Mouse (Mus musculus): ENCODE results near the gene Prkd2. TPM values are rescaled to one million over a fixed set of nuclear protein-coding genes. Genes with fewer than 3 reads are reported as not detected.

Prkd2 gene
- polyA plus RNA-seq, 1 experiment from 2014 or later = 23.3 TPM

DNA sequence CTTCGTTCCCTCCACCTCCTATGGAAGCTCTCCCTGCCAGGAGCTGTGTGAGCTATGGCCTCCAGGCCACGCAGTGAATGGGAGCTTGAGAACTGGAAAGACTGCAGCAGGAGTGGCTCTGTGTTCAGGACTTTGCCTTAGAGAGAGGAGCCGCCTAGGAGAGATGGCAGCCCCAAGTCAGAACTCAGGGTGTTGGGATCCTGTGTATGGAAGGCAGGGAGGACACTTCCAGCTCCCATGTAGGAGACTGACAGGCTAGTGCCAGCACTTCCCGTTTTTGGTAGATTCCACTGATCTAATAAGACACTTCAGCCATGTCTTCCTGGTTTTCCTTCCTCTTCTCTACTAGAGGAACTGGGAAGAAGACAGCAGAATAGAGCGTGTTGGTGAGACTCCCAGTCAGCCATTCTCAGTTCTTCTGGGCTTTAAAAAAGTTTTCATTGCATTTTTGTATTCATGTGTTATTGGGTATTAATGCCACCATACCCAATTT is 22.4 kb upstream of the Prkd2 start:
- ATAC-seq (ENCODE audit: low read depth) = no peak
- H3K27ac ChIP-seq (ENCODE audit: low read length) = no peak overlapping the region
- peaks cover 7% of the 10 kb centered on the region for H3K36me3 ChIP-seq (ENCODE audit: control insufficient read depth, insufficient read depth, low read length)
- no peak overlapping the region for H3K4me2 ChIP-seq (ENCODE audit: low read depth, low read length)
- H3K27me3 ChIP-seq (ENCODE audit: control insufficient read depth, insufficient read depth, low read depth, low read length) = no peaks in the 10 kb centered on the region
- H3K9me3 ChIP-seq (ENCODE audit: control insufficient read depth, low read length) = no peaks in the 10 kb centered on the region
- H3K4me1 ChIP-seq (replicated peaks; ENCODE audit: control insufficient read depth, insufficient read depth, low read length) = peaks cover 35% of the 10 kb centered on the region
- 60% methylated on average over 5 of the region's 5 CpGs for WGBS
- H3K9ac ChIP-seq (ENCODE audit: low read length) = peak overlapping the region; percentile 25; the same call in 1 of the 2 replicates
- no peak overlapping the region for H3K4me3 ChIP-seq (ENCODE audit: low read length)

GRCm38 (mm10) chr7:16821091-16821490 is 21.6 kb upstream of the Prkd2 start:
- H3K36me3 ChIP-seq (ENCODE audit: control insufficient read depth, insufficient read depth, low read length) = peaks cover 9% of the 10 kb centered on the region

DNA sequence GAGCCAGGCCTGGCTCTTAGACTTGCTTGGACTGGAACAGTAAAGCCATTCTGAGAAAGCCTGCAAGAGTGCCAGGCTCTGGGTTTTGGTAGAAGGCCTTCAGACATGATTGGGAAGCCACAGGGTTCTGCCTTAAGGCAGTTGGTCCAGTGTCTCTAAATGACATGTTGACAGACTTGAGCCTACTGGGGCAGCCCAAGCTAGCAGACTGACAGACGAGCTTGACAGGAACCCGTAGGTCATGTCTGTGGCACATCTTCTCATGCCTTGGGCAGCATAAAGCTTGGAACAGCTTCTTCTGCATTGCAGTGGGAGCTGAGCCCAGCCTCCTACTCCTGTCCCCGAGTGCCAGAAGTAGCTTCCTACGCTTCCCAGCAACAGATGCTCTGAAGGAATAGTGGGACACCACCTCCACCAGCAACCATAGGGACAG is 21.0 kb upstream of the Prkd2 start:
- Histone ChIP-seq H3K9ac (ENCODE audit: low read length) (0 out of 2 replicates have a peak overlapping the region, but pooled peaks have one; percentile 4), H3K27me3 (ENCODE audit: control insufficient read depth, insufficient read depth, low read depth, low read length) (no peaks in the 10 kb centered on the region), H3K4me1 (replicated peaks; ENCODE audit: control insufficient read depth, insufficient read depth, low read length) (peaks cover 29% of the 10 kb centered on the region), H3K27ac (ENCODE audit: low read length) (no peak overlapping the region), H3K4me2 (ENCODE audit: low read depth, low read length) (no peak overlapping the region), H3K9me3 (ENCODE audit: control insufficient read depth, low read length) (no peaks in the 10 kb centered on the region), H3K36me3 (ENCODE audit: control insufficient read depth, insufficient read depth, low read length) (peaks cover 13% of the 10 kb centered on the region), H3K4me3 (ENCODE audit: low read length) (no peak overlapping the region)
- 53% methylated on average over 4 of the region's 4 CpGs for WGBS
- no peak for ATAC-seq (ENCODE audit: low read depth)

More at GRCm38 (mm10) chr7:16821091-16821490, 21.6 kb upstream of the Prkd2 start:
- Histone ChIP-seq H3K4me2 (ENCODE audit: low read depth, low read length) (no peak overlapping the region), H3K9ac (ENCODE audit: low read length) (no peak overlapping the region), H3K9me3 (ENCODE audit: control insufficient read depth, low read length) (no peaks in the 10 kb centered on the region), H3K4me1 (replicated peaks; ENCODE audit: control insufficient read depth, insufficient read depth, low read length) (peaks cover 29% of the 10 kb centered on the region), H3K27me3 (ENCODE audit: control insufficient read depth, insufficient read depth, low read depth, low read length) (no peaks in the 10 kb centered on the region), H3K27ac (ENCODE audit: low read length) (no peak overlapping the region), H3K4me3 (ENCODE audit: low read length) (no peak overlapping the region)
- 62% methylated on average over 3 of the region's 3 CpGs for WGBS
- ATAC-seq (ENCODE audit: low read depth) = no peak

DNA sequence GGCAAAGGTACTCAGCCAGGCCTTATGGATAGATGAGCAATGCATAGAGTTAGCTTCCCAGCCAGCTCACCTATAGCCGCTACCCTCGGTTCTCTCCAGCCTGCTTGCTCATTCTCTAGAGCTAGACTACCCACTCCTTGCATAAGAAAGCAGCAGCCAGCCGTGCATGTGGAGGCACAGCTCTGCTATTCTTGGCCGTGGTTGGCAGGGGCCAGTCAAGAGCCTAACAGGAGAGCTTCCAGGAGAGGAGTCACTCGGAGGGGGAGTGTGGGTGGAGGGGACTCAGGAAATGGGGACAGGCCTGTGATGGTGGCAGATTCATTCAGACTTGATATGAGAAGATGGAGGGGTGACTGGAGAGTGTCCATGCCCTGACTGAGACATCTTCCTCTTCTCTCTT is 19.0 kb upstream of the Prkd2 start:
- peaks cover 26% of the 10 kb centered on the region for H3K36me3 ChIP-seq (ENCODE audit: control insufficient read depth, insufficient read depth, low read length)
- no peak overlapping the region for H3K9ac ChIP-seq (ENCODE audit: low read length)

GRCm38 (mm10) chr7:16825785-16826184 is 16.9 kb upstream of the Prkd2 start:
- H3K9ac ChIP-seq (ENCODE audit: low read length) = no peak overlapping the region
- no peaks in the 10 kb centered on the region for H3K27me3 ChIP-seq (ENCODE audit: control insufficient read depth, insufficient read depth, low read depth, low read length)
- no peak overlapping the region for H3K27ac ChIP-seq (ENCODE audit: low read length)
- H3K36me3 ChIP-seq (ENCODE audit: control insufficient read depth, insufficient read depth, low read length) = peaks cover 36% of the 10 kb centered on the region
- no peaks in the 10 kb centered on the region for H3K9me3 ChIP-seq (ENCODE audit: control insufficient read depth, low read length)
- no peak overlapping the region for H3K4me3 ChIP-seq (ENCODE audit: low read length)
- H3K4me2 ChIP-seq (ENCODE audit: low read depth, low read length) = no peak overlapping the region
- ATAC-seq (ENCODE audit: low read depth) = no peak
- WGBS = 81% methylated on average over 10 of the region's 10 CpGs
- H3K4me1 ChIP-seq (replicated peaks; ENCODE audit: control insufficient read depth, insufficient read depth, low read length) = peaks cover 5% of the 10 kb centered on the region

More for the DNA sequence above, 19.0 kb upstream of the Prkd2 start:
- Histone ChIP-seq H3K4me2 (ENCODE audit: low read depth, low read length) (no peak overlapping the region), H3K9me3 (ENCODE audit: control insufficient read depth, low read length) (no peaks in the 10 kb centered on the region), H3K4me1 (replicated peaks; ENCODE audit: control insufficient read depth, insufficient read depth, low read length) (peaks cover 17% of the 10 kb centered on the region), H3K27ac (ENCODE audit: low read length) (no peak overlapping the region), H3K27me3 (ENCODE audit: control insufficient read depth, insufficient read depth, low read depth, low read length) (no peaks in the 10 kb centered on the region), H3K4me3 (ENCODE audit: low read length) (no peak overlapping the region)
- 54% methylated on average over 5 of the region's 5 CpGs for WGBS
- no peak for ATAC-seq (ENCODE audit: low read depth)

- H3K27me3 ChIP-seq (ENCODE audit: control insufficient read depth, insufficient read depth, low read depth, low read length) = no peaks in the 10 kb centered on the region
- H3K4me1 ChIP-seq (replicated peaks; ENCODE audit: control insufficient read depth, insufficient read depth, low read length) = no peaks in the 10 kb centered on the region; the same call in 1 of the 2 replicates
- H3K4me3 ChIP-seq (ENCODE audit: low read length) = no peak overlapping the region
- ATAC-seq (ENCODE audit: low read depth) = no peak
- H3K9me3 ChIP-seq (ENCODE audit: control insufficient read depth, low read length) = no peaks in the 10 kb centered on the region
- peaks cover 40% of the 10 kb centered on the region for H3K36me3 ChIP-seq (ENCODE audit: control insufficient read depth, insufficient read depth, low read length)
- no peak overlapping the region for H3K27ac ChIP-seq (ENCODE audit: low read length)
- no peak overlapping the region for H3K9ac ChIP-seq (ENCODE audit: low read length)
- H3K4me2 ChIP-seq (ENCODE audit: low read depth, low read length) = no peak overlapping the region
- WGBS = 67% methylated on average over 5 of the region's 5 CpGs
Observed at GRCm38 (mm10) chr7:16826571-16826970, 16.1 kb upstream of the Prkd2 start.

GRCm38 (mm10) chr7:16827274-16827673 is 15.4 kb upstream of the Prkd2 start:
- H3K4me1 ChIP-seq (replicated peaks; ENCODE audit: control insufficient read depth, insufficient read depth, low read length) = no peaks in the 10 kb centered on the region; the same call in 1 of the 2 replicates
- H3K9ac ChIP-seq (ENCODE audit: low read length) = no peak overlapping the region
- H3K4me3 ChIP-seq (ENCODE audit: low read length) = no peak overlapping the region
- ATAC-seq (ENCODE audit: low read depth) = no peak
- H3K9me3 ChIP-seq (ENCODE audit: control insufficient read depth, low read length) = no peaks in the 10 kb centered on the region
- no peak overlapping the region for H3K27ac ChIP-seq (ENCODE audit: low read length)
- no peaks in the 10 kb centered on the region for H3K27me3 ChIP-seq (ENCODE audit: control insufficient read depth, insufficient read depth, low read depth, low read length)
- peaks cover 46% of the 10 kb centered on the region for H3K36me3 ChIP-seq (ENCODE audit: control insufficient read depth, insufficient read depth, low read length)
- WGBS = 72% methylated on average over 4 of the region's 4 CpGs
- H3K4me2 ChIP-seq (ENCODE audit: low read depth, low read length) = no peak overlapping the region

- Histone ChIP-seq H3K36me3 (ENCODE audit: control insufficient read depth, insufficient read depth, low read length) (peaks cover 55% of the 10 kb centered on the region), H3K4me3 (ENCODE audit: low read length) (no peak overlapping the region), H3K9me3 (ENCODE audit: control insufficient read depth, low read length) (no peaks in the 10 kb centered on the region), H3K27me3 (ENCODE audit: control insufficient read depth, insufficient read depth, low read depth, low read length) (no peaks in the 10 kb centered on the region), H3K27ac (ENCODE audit: low read length) (no peak overlapping the region), H3K9ac (ENCODE audit: low read length) (no peak overlapping the region), H3K4me2 (ENCODE audit: low read depth, low read length) (no peak overlapping the region), H3K4me1 (replicated peaks; ENCODE audit: control insufficient read depth, insufficient read depth, low read length) (no peaks in the 10 kb centered on the region)
- no peak for ATAC-seq (ENCODE audit: low read depth)
- WGBS = 74% methylated on average over 9 of the region's 9 CpGs
Observed at GRCm38 (mm10) chr7:16830449-16830848, 12.3 kb upstream of the Prkd2 start.

- Histone ChIP-seq H3K4me2 (ENCODE audit: low read depth, low read length) (no peak overlapping the region), H3K4me1 (replicated peaks; ENCODE audit: control insufficient read depth, insufficient read depth, low read length) (peaks cover 11% of the 10 kb centered on the region; the same call in 1 of the 2 replicates), H3K27me3 (ENCODE audit: control insufficient read depth, insufficient read depth, low read depth, low read length) (no peaks in the 10 kb centered on the region), H3K27ac (ENCODE audit: low read length) (no peak overlapping the region), H3K9me3 (ENCODE audit: control insufficient read depth, low read length) (no peaks in the 10 kb centered on the region), H3K4me3 (ENCODE audit: low read length) (no peak overlapping the region), H3K36me3 (ENCODE audit: control insufficient read depth, insufficient read depth, low read length) (peaks cover 42% of the 10 kb centered on the region), H3K9ac (ENCODE audit: low read length) (no peak overlapping the region)
- ATAC-seq (ENCODE audit: low read depth) = no peak
- 88% methylated on average over 18 of the region's 18 CpGs for WGBS
Observed at GRCm38 (mm10) chr7:16837916-16838803, 4.5 kb upstream of the Prkd2 start.

Measured in lung, embryonic 16.5 days (tissue).